Mouse (Mus musculus): ENCODE measurements around the gene Ovca2. TPM values are rescaled to one million over a fixed set of nuclear protein-coding genes. Genes with fewer than 3 reads are reported as not detected.

The Ovca2 gene
- polyA plus RNA-seq, 1 experiment, result 14.2 TPM

DNA sequence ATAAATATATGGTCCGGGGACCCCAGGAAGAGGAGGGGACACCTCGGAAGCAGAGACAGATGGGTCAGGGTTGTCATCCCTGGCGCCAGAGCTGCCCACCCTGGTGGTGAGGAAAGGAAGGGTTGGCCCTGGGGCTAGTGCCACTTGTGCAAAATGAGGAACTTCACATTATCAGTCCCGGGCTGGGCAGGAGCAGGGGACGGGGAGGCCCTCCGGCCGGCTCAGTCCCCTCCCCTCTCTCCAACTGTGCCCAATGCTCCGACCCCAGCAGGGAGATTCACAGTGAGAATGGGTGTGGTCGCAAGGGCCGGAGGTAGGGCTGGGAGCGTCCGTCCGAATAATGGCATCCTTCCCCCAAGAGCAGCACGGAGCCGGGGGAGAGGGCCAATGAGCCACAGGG is 13.9 kb downstream of the Ovca2 start:
- peaks cover 27% of the 10 kb centered on the region for H3K4me1 ChIP-seq (ENCODE audit: control insufficient read depth, insufficient read depth, insufficient read length, low read length)
- H3K27me3 ChIP-seq (ENCODE audit: control insufficient read depth, insufficient read depth, low read length), result peaks cover 33% of the 10 kb centered on the region
- no peak for TF ChIP-seq POLR2A (IDR thresholded peaks at IDR 0.05; ENCODE audit: low read depth, low read length)
- 41% methylated on average over 15 of the region's 15 CpGs for WGBS
- 0 out of 2 replicates have a peak overlapping the region, but pooled peaks have one; percentile 24 for H3K27ac ChIP-seq (ENCODE audit: insufficient read depth, low read depth, low read length)
- peaks cover 42% of the 10 kb centered on the region for H3K36me3 ChIP-seq (ENCODE audit: control insufficient read depth, insufficient read depth, low read length)
- H3K4me3 ChIP-seq (ENCODE audit: low read depth, low read length), result peak overlapping the region; percentile 77

DNA sequence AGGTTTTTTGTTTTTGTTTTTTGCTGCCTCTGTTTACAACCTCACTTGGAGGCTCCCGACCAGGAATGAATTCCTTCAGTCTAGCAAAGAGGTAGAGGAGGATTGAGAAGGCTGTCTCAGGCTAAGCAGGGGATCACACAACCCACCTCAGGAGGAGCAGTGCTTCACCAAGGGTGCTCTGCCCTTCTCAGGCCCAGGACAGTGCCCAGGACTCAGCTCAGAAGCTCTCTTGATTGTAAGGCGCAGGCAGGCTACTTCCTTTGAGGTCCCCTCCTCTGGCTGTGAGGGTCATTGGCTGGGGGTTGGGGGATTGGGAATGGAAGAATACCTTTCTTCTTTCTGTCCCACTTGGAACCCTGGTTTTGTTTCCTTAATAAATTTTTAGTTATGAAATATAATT is 14.6 kb downstream of the Ovca2 start:
- 0 out of 2 replicates have a peak overlapping the region, but pooled peaks have one; percentile 2 for H3K4me3 ChIP-seq (ENCODE audit: low read depth, low read length)
- H3K36me3 ChIP-seq (ENCODE audit: control insufficient read depth, insufficient read depth, low read length), result peaks cover 43% of the 10 kb centered on the region
- WGBS, result 62% methylated on average over 2 of the region's 2 CpGs
- TF ChIP-seq CTCF (IDR thresholded peaks at IDR 0.05; ENCODE audit: extremely low read depth, insufficient read length, insufficient replicate concordance, low read depth, low read length) (no peak), POLR2A (IDR thresholded peaks at IDR 0.05; ENCODE audit: low read depth, low read length) (no peak)
- peaks cover 27% of the 10 kb centered on the region for H3K4me1 ChIP-seq (ENCODE audit: control insufficient read depth, insufficient read depth, insufficient read length, low read length)
- peaks cover 31% of the 10 kb centered on the region for H3K27me3 ChIP-seq (ENCODE audit: control insufficient read depth, insufficient read depth, low read length)
- peak overlapping the region; percentile 39 for H3K27ac ChIP-seq (ENCODE audit: insufficient read depth, low read depth, low read length)

DNA sequence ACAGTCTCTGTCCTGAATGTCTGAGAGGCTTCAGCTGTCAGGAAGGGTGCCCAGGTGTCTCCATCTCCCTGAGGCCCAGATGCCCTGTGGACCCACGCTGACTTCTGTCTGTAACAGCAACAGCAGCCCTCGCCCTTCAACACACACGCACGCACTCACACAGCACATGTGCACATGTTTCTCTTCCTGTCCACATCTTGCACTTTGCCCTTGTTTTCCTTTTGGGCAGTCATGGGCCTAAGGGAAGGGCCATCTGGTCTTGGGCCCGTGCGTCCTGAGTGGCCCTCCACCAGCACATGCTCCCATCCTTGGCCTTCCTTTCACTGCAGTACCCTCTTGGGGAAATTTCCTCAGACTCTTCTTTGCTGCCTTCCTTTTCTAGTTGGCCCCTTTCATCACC is 15.3 kb downstream of the Ovca2 start:
- H3K27ac ChIP-seq (ENCODE audit: insufficient read depth, low read depth, low read length), result peak overlapping the region; percentile 39

DNA sequence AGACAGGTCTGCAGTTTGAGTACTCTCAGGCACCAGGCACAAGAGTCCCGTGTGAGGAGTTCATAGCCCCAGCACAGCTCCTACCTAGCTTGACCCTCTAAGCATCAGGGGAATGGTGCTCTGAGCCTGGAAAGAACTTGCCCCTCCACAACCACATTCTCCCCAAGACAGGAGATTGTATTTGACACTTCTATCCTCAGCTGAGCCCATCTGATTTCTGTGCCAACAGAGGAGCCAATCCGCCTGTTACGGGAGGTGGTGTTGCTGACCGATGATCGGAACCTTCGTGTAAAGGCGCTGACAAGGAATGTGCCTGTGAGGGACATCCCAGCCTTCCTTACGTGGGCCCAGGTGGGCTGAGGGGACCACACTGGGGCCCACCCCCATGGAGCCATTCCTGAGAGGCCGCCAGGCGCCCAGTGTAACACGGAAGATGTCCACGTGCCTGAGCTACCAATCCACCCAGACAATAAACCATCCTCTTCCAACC is 16.0 kb downstream of the Ovca2 start:
- Histone ChIP-seq H3K27me3 (ENCODE audit: control insufficient read depth, insufficient read depth, low read length) (peaks cover 18% of the 10 kb centered on the region), H3K4me3 (ENCODE audit: low read depth, low read length) (no peak overlapping the region), H3K4me1 (ENCODE audit: control insufficient read depth, insufficient read depth, insufficient read length, low read length) (peaks cover 27% of the 10 kb centered on the region), H3K36me3 (ENCODE audit: control insufficient read depth, insufficient read depth, low read length) (peaks cover 47% of the 10 kb centered on the region), H3K27ac (ENCODE audit: insufficient read depth, low read depth, low read length) (peak overlapping the region; percentile 20; the same call in 1 of the 2 replicates)
- 83% methylated on average over 12 of the region's 12 CpGs for WGBS
- TF ChIP-seq POLR2A (IDR thresholded peaks at IDR 0.05; ENCODE audit: low read depth, low read length), result no peak
- TF ChIP-seq CTCF (IDR thresholded peaks at IDR 0.05; ENCODE audit: extremely low read depth, insufficient read length, insufficient replicate concordance, low read depth, low read length), result no peak

More for the DNA sequence above, 15.3 kb downstream of the Ovca2 start:
- WGBS, result 64% methylated on average over 6 of the region's 6 CpGs
- Histone ChIP-seq H3K27me3 (ENCODE audit: control insufficient read depth, insufficient read depth, low read length) (peaks cover 25% of the 10 kb centered on the region), H3K4me1 (ENCODE audit: control insufficient read depth, insufficient read depth, insufficient read length, low read length) (peaks cover 27% of the 10 kb centered on the region), H3K36me3 (ENCODE audit: control insufficient read depth, insufficient read depth, low read length) (peaks cover 44% of the 10 kb centered on the region), H3K4me3 (ENCODE audit: low read depth, low read length) (no peak overlapping the region)
- TF ChIP-seq CTCF (IDR thresholded peaks at IDR 0.05; ENCODE audit: extremely low read depth, insufficient read length, insufficient replicate concordance, low read depth, low read length) (no peak), POLR2A (IDR thresholded peaks at IDR 0.05; ENCODE audit: low read depth, low read length) (no peak)

DNA sequence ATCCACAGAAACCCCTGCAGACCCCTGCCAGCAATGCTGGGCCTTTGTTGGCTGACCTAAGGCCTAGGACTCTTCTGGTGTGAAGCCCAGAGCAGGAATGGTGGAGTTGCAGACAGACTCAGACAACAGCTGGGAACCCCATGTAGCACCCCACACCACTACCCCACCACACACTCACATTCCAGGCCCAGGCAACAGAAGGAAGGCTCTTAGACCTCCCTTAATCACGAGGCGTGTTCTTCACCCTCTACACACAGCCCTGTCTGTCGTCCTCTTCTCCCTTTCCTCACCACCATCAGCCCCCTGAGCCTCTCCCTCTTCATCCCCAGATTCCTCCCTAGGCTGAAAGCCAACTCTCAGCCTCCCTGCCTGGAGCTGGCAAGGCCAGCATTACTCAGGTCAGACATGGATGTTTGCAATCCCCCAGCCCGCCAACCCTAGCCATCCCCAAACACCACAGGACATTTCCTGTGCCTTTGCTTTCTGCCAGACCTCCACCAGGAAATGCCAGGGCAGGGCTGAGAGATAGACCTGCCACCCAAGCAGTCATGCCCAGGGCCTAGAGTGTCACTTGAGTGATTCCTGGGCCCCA is 17.1 kb downstream of the Ovca2 start:
- Histone ChIP-seq H3K27me3 (ENCODE audit: control insufficient read depth, insufficient read depth, low read length) (peaks cover 7% of the 10 kb centered on the region), H3K4me1 (ENCODE audit: control insufficient read depth, insufficient read depth, insufficient read length, low read length) (peaks cover 18% of the 10 kb centered on the region), H3K27ac (ENCODE audit: insufficient read depth, low read depth, low read length) (peak overlapping the region; percentile 26; the same call in 1 of the 2 replicates), H3K4me3 (ENCODE audit: low read depth, low read length) (no peak overlapping the region), H3K36me3 (ENCODE audit: control insufficient read depth, insufficient read depth, low read length) (peaks cover 42% of the 10 kb centered on the region)
- TF ChIP-seq POLR2A (IDR thresholded peaks at IDR 0.05; ENCODE audit: low read depth, low read length) (no peak), CTCF (IDR thresholded peaks at IDR 0.05; ENCODE audit: extremely low read depth, insufficient read length, insufficient replicate concordance, low read depth, low read length) (no peak)
- 75% methylated on average over 4 of the region's 4 CpGs for WGBS

DNA sequence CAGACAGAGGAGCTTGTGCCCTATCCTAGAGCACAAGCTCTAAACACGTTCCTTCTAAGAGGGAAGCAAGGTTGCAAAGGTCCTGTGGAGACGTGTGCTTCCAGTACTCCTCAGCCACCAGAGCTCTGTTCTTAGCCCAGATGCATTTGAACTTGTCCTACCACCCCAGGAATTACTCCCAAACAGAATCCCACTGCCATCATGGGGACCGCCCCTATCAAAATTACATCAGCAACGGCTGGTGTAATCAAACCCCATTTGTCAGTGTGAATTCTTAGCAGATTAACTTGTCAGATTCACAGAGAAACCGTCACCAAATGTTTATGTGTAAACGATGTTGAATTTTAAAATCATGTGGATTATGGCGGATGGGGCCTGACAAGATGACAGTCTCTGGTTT is 17.7 kb downstream of the Ovca2 start:
- Histone ChIP-seq H3K4me1 (ENCODE audit: control insufficient read depth, insufficient read depth, insufficient read length, low read length) (peaks cover 15% of the 10 kb centered on the region), H3K27me3 (ENCODE audit: control insufficient read depth, insufficient read depth, low read length) (peaks cover 1% of the 10 kb centered on the region), H3K36me3 (ENCODE audit: control insufficient read depth, insufficient read depth, low read length) (peaks cover 41% of the 10 kb centered on the region), H3K27ac (ENCODE audit: insufficient read depth, low read depth, low read length) (no peak overlapping the region), H3K4me3 (ENCODE audit: low read depth, low read length) (no peak overlapping the region)
- WGBS, result 76% methylated on average over 7 of the region's 7 CpGs
- TF ChIP-seq CTCF (IDR thresholded peaks at IDR 0.05; ENCODE audit: extremely low read depth, insufficient read length, insufficient replicate concordance, low read depth, low read length) (no peak), POLR2A (IDR thresholded peaks at IDR 0.05; ENCODE audit: low read depth, low read length) (no peak)

DNA sequence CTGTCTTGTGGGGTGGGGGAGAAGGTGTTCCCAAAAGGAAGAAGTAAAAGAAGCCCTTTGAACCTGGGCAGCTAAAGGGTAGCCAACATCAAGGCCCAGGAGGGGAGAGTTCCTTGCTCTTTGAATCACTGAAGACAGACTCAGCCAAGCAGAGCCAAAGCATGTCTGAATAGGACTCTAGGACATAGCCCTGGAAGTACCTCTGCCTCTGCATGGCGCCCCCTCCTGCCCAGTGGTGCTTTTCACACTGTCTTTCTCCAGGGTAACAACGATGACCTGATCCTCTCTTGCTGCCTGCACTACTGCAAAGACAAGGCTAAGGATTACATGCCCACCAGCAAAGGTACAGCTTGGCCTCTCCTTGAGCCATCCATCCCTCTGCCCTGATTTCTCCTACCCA is 19.1 kb downstream of the Ovca2 start:
- H3K4me3 ChIP-seq (ENCODE audit: low read depth, low read length), result no peak overlapping the region
- peaks cover 38% of the 10 kb centered on the region for H3K36me3 ChIP-seq (ENCODE audit: control insufficient read depth, insufficient read depth, low read length)
- H3K27ac ChIP-seq (ENCODE audit: insufficient read depth, low read depth, low read length), result no peak overlapping the region
- H3K27me3 ChIP-seq (ENCODE audit: control insufficient read depth, insufficient read depth, low read length), result no peaks in the 10 kb centered on the region
- peaks cover 5% of the 10 kb centered on the region; the same call in 1 of the 2 replicates for H3K4me1 ChIP-seq (ENCODE audit: control insufficient read depth, insufficient read depth, insufficient read length, low read length)
- TF ChIP-seq POLR2A (IDR thresholded peaks at IDR 0.05; ENCODE audit: low read depth, low read length), result no peak
- TF ChIP-seq CTCF (IDR thresholded peaks at IDR 0.05; ENCODE audit: extremely low read depth, insufficient read length, insufficient replicate concordance, low read depth, low read length), result peak; percentile 54; the same call in 1 of the 2 replicates
- 71% methylated on average over 2 of the region's 2 CpGs for WGBS
